Mouse (Mus musculus) left cerebral cortex, adult 11 months (tissue): ENCODE measurements around the gene Exoc3l.
"Not testable (repeated sequence)": the region's sequence is repeated elsewhere in the genome, so short reads cannot be mapped to it uniquely, and the experiment has no call there.

Source experiments
- DNase-seq: peaks from one replicate; pipeline ENCODE4 v3.0.0; 2022; ENCODE audit warnings: low spot score

The Exoc3l gene

DNA sequence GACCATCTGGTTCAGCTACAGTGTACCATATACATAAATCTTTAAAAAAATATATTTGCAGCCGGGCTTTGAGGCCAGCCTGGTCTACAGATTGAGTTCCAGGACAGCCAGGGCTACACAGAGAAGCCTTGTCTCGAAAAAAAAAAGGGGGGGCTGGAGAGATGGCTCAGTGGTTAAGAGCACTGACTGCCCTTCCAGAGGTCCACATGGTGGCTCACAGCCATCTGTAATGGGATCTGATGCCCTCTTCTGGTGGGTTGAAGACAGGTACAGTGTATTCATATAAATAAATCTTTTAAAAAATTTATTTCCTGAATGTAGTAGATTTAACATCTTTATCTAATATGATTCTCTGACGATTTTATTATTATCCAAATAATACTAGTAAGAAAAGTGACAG is 4.1 kb downstream of the Exoc3l start:
- DNase-seq = not testable (repeated sequence)

DNA sequence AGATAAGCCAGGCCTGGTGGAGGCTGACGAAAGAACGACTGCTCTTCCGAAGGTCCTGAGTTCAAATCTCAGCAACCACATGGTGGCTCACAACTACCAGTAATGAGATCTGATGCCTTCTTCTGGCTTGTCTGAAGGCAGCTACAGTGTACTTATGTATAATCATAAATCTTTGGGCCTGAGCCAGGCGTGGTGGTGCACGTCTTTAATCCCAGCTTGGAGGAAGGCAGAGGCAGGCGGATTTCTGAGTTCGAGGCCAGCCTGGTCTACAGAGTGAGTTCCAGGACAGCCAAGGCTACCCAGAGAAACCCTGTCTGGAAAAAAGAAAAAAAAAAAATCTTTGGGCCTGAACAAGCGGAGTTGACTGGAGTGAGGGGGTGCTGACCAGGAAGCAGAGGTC is 4.5 kb downstream of the Exoc3l start:
- DNase-seq = not testable (repeated sequence)

- DNase-seq = no peak
These were observed 5.2 kb downstream of the Exoc3l start for GRCm38 (mm10) chr8:105290554-105291314.

DNA sequence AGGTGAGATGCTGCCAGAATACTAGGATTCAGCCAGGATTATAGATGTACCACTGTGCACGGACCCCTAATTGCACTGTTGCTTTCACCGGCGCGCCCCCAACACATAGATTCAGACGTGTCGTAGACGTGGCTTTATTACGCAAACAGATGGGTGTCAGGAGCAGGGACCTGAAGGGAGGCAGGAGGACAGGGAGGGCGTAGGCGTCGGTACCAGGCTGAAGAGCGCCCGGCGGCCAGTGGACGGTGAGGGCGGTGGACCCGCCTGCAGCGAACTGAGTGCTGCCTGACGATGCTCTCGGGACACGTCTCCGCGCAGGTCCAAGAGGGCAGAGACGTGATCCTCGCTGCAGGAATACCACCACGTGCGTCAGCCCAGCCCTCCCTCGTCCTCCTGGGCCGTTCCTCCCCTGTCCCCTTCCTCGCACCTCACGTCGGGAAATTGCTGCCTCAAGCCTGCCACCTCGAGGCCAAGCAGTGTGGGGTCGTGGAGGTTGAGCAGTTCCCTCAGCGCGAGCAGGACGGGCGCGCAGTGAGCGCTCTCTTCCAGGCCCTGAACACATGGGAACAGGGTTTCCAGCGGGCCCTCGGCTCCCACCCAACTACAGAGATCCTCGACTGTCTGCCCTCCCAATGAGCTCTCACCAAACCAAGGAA is 6.0 kb downstream of the Exoc3l start, which contains the start of gene 4931428F04Rik:
Gene 4931428F04Rik (minus strand): TSS at position 60 of the 656 bp plus-strand sequence.
- no peak for DNase-seq

GRCm38 (mm10) chr8:105288958-105289732 is 6.8 kb downstream of the Exoc3l start:
- peak; percentile 92 for DNase-seq

DNA sequence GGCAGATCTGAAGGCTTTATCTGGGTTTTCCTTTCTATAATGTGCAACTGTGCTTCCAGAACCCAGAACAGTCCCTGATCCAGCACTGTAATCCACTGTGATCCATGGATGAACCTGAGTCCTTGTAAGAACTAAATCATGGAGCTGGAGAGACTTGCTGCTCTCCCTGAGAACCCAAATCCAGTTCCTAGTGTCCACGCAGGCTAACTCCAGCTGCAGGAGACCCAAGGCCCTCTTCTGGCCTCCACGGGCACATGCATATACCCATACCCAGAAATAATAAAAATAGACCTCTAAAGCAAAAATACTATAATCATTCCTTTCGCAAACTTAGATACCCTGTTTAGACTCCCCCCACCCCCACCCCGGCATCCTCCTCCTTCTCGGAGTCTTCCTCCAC is 7.7 kb downstream of the Exoc3l start:
- no peak for DNase-seq

DNA sequence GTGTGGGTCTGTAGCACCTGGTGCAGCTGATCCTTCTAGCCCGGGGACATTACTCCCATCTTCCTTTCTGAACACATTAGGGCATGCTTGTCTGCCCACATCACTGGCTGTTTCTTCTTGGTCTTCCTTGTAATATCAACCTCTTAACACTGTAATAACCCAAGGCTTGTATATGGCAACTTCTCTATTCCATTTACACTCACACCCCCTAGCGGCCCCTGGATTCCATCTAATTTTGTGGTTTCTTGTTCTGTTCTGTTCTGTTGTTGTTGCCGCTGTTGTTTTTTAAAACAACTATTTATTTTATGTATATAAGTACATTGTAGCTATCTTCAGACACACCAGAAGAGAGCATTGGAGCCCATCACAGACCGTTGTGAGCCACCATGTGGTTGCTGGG is 9.0 kb downstream of the Exoc3l start:
- no peak for DNase-seq

DNA sequence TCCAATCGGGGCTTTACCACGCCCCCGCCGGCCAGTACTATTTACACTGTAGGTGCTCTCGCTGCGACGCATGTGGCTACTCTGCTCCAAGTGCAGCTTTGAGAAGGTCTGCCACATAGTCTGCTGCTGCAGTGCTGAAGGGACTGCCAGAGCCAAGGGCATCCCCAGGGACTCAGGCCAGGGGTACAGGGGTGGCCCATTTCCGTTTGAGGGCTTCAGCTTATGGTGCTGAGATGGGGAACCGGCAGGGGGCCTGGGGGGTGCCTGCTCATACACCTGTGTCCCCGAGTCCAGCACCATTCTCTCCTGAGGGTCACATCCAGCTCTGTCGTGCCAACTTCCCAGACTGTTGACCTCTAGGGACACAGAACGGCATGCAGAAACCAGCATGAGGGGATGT is 10.4 kb downstream of the Exoc3l start:
- DNase-seq = no peak

GRCm38 (mm10) chr8:105283074-105283473 is 12.8 kb downstream of the Exoc3l start:
- no peak for DNase-seq

GRCm38 (mm10) chr8:105282239-105282638 is 13.7 kb downstream of the Exoc3l start:
- DNase-seq = no peak

DNA sequence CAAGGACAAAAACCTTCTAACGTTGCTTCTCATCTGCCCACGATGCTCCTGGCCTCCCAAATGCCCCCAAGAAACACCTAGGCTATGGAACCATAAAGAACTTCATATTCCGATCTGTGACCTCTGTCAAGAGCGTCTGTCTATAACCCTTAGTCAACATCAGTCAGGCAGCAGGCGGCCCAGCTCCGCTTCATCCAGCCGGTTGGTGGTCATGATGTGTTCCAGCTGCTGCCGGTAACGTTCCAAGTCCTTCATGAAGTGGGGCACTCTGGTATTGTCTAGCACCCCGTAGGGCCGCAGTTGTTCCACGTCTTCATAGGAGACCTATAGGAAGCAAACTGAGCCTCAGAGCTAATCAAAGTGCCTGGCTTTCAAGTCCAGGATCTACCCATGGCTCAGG is 14.1 kb downstream of the Exoc3l start:
- no peak for DNase-seq

DNA sequence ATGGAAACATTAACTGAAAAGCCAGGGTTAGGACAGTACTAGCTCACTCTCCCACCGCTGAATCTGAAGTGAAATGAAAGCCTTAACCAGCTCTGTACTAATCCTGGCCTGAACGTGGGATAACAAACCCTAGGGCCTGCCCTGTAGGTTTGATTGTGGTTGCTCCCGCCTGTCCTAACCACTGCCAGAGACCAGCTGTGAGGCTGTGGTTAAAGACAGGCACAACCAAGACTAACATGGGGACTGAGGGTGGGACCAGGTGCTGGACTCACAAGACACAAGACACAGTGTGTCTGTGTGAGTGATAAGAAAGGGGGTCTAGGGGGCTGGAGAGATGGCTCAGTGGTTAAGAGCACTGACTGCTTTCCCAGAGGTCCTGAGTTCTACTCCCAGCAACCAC is 15.3 kb downstream of the Exoc3l start:
- DNase-seq = no peak

DNA sequence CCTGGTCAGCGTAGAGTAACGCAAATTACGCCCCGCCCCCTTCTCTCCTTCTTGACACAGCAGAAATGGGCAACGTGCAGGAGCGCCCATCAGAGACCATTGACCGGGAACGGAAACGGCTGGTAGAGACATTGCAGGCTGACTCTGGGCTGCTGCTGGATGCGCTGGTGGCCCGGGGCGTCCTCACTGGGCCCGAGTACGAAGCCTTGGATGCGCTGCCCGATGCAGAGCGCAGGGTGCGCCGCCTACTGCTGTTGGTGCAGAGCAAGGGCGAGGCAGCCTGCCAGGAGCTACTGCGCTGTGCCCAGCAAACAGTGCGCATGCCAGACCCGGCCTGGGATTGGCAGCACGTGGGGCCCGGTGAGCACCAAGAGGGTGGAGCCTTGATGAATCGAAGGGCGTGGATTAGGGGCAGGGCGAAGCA is 17.0 kb downstream of the Exoc3l start:
- peak; percentile 81 for DNase-seq

- no peak for DNase-seq
These were observed 19.4 kb downstream of the Exoc3l start for GRCm38 (mm10) chr8:105276292-105277120.

DNA sequence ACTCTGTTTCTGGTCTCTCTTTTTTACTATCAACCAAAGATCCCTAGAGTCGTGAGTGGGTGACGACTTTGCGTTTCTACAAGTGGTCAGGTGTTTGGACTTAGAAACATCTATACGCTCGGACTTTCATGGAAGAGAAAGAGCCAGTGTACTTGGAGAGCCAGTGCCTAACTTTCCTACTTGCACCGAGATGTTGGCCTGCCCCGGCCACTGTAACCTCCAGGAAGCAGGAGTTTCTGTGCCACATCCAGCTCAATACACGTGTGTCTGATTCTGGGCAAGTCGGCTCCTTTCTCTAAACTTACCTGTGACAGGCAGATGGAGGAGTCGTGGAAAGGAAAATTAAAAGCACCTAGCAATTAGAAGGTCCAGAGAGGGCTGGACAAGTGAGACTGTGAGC is 20.1 kb downstream of the Exoc3l start, which contains the start of gene Nol3:
Gene Nol3 (plus strand): TSS at position 301 of the 400 bp plus-strand sequence.
- no peak for DNase-seq

- no peak for DNase-seq
These were observed 20.5 kb downstream of the Exoc3l start for GRCm38 (mm10) chr8:105275387-105275786.

DNA sequence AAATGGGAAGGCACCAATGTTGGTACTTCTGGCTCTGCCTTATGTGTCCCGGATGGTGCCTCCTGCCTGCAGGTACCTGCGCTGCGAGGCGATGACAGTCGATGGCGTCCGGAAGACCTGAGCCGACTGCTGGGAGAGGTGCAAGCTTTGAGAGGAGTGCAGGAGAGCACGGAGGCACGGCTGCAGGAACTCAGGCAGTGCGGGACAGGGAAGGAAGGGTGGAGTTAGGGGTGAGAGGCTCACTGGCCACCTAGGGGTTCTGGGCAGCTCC is 25.1 kb downstream of the Exoc3l start:
- DNase-seq = no peak

- no peak for DNase-seq
These were observed 25.6 kb downstream of the Exoc3l start for GRCm38 (mm10) chr8:105270101-105270915.

DNA sequence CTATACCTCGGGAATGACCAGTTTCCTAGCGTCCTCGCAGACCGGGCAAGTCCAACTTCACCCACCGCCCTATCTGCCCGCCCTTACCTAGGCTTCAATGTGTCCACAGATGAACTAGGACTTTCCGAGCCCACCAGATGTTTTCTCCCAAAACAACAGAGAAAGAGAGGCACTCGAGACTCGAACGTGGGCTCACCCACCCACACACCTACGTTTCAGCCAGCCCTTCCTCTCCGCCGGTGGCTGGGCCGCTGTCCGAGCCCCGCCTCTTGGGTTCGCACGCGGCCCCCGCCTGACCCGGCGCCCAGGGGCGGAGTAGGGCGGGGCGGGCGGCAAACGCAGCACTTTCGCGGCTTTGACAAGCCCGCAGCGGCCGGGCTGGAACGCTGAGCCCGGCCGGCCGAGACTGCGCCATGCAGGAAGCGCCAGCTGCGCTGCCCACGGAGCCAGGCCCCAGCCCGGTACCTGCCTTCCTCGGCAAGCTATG is 26.4 kb downstream of the Exoc3l start, which contains the start of gene Hsf4:
Gene Hsf4 (plus strand): TSS at position 341 of the 487 bp plus-strand sequence.
- no peak for DNase-seq

DNA sequence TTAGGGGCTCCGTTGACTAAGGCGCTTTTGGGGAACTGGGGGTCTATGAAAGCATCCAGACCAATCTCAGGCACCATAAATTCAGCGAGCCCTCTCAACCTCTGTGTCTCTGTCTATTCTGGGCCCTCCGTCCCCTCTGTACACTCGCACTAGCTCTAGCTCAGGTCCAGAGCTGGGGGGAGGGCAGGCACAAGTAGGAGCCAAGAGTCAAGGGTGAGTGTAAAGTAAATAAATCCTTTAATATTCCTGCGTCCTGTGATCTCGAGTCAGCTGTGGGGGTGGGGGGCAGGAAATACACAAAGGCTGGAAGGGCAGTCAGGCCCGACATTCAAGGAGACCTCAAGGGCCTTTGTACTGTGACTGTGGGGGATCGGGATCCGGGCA is 26.8 kb downstream of the Exoc3l start:
- no peak for DNase-seq
